Mouse (Mus musculus): ENCODE measurements at regions not wholly inside any gene's neighbourhood (a gene's known extent, or its start where the extent isn't known, plus 50 kb on each side); places are given as distances from the start of the nearest gene placed in this dataset.

DNA sequence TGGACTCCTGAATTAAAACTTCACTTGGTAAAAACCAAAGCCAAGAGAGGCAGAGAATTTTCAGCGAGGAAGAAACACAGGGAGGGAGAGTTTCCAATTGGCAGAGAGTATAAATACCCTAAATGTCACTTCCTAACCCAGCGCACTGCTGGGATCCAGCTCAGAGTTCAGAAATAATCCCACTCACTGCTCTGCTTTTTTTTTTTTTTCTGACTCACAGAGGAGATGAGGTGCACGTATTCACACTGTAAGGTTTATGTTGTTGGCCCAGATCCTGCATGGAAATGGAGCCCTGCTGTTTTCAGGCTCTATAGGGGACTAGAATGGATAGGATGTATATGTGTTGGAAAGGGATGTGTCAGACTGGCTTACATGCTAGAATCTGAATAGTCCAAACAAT is 249.8 kb upstream of the Gm10131 start:
- TF ChIP-seq POLR2A (IDR thresholded peaks at IDR 0.05; ENCODE audit: borderline replicate concordance, control insufficient read depth, low read depth, low read length) (no peak), CTCF (IDR thresholded peaks at IDR 0.05; ENCODE audit: control insufficient read depth, insufficient read depth, low read length) (no peak)
